Mouse (Mus musculus) neural tube, embryonic 12.5 days (tissue): ENCODE results near the gene Tmem221. TPM values are rescaled to one million over a fixed set of nuclear protein-coding genes. Genes with fewer than 3 reads are reported as not detected.
A peak's percentile ranks its signal among the peaks of the same experiment; 100 is the strongest.

Experiments used
- ATAC-seq: fragments of 200-750 bp; cut with Nextera tagmentation; 2 replicates; pipeline ENCODE4 v1.8.0; 2017; ENCODE audit warnings: low read depth, mild to moderate bottlenecking, moderate TSS enrichment, moderate library complexity; ENCODE audit not compliant: low FRiP score
- H3K27ac ChIP-seq: fragments of 300-500 bp; sonication (generic); 2 replicates; pipeline ENCODE4 v1.5.1; 2016
- H3K27me3 ChIP-seq: fragments of 300-500 bp; sonication (generic); replicated peaks from 2 replicates; pipeline ENCODE4 v1.6.1; 2016; ENCODE audit warnings: mild to moderate bottlenecking
- H3K36me3 ChIP-seq: fragments of 300-500 bp; sonication (generic); 2 replicates; pipeline ENCODE4 v1.6.1; 2016; ENCODE audit warnings: mild to moderate bottlenecking
- H3K4me1 ChIP-seq: fragments of 300-500 bp; sonication (generic); 2 replicates; pipeline ENCODE4 v1.6.1; 2016
- H3K4me2 ChIP-seq: fragments of 300-500 bp; sonication (generic); replicated peaks from 2 replicates; pipeline ENCODE4 v1.6.1; 2016; ENCODE audit warnings: mild to moderate bottlenecking
- H3K4me3 ChIP-seq: fragments of 300-500 bp; sonication (generic); 2 replicates; pipeline ENCODE4 v1.5.1; 2016
- H3K9ac ChIP-seq: fragments of 300-500 bp; sonication (generic); 2 replicates; pipeline ENCODE4 v1.6.1; 2016; ENCODE audit warnings: mild to moderate bottlenecking
- H3K9me3 ChIP-seq: fragments of 300-500 bp; sonication (generic); 2 replicates; pipeline ENCODE4 v1.6.1; 2016; ENCODE audit warnings: mild to moderate bottlenecking
- WGBS: fragments of 180-500 bp; shearing (Covaris S2); methylation state at CpG from one replicate; pipeline ENCODE4 v1.1.7; 2016; 5-methylcytosine and 5-hydroxymethylcytosine counted together
- polyA plus RNA-seq: library from polyadenylated mRNA; unstranded; fragments of >200 nt; fragmentation: Nextera tagmentation; extraction: Ambion mirVana; gene quantifications from 2 replicates; pipeline ENCODE4 v1.2.1, GENCODE M21; 2016

Gene Tmem221
- 0.11 and 0.13 TPM in 2 replicates for polyA plus RNA-seq

- Histone ChIP-seq H3K9ac (0 out of 2 replicates have a peak within 1 kb of the TSS, but pooled peaks have one; percentile 8), H3K4me3 (peak within 1 kb of the TSS; percentile 19), H3K9me3 (no peaks in the 10 kb centered on the region), H3K27ac (no peak within 1 kb of the TSS), H3K36me3 (no peaks in the 10 kb centered on the region), H3K4me2 (peak within 1 kb of the TSS; percentile 52), H3K4me1 (peaks cover 12% of the 10 kb centered on the region), H3K27me3 (peaks cover 83% of the 10 kb centered on the region)
- no peak for ATAC-seq
- 5% methylated on average over 70 of the region's 70 CpGs for WGBS
Measured at GRCm38 (mm10) chr8:71558071-71558957, at the start of gene Tmem221. Gene Tmem221, minus strand, starts transcription at chr8:71558871.

- peaks cover 55% of the 10 kb centered on the region for H3K27me3 ChIP-seq
- WGBS = 53% methylated on average over 7 of the region's 7 CpGs
- no peaks in the 10 kb centered on the region for H3K9me3 ChIP-seq
- no peak overlapping the region for H3K27ac ChIP-seq
- no peak overlapping the region for H3K4me3 ChIP-seq
- peaks cover 16% of the 10 kb centered on the region; the same call in 1 of the 2 replicates for H3K4me1 ChIP-seq
- H3K4me2 ChIP-seq = no peak overlapping the region
- H3K36me3 ChIP-seq = peaks cover 7% of the 10 kb centered on the region; the same call in 1 of the 2 replicates
- no peak for ATAC-seq
- H3K9ac ChIP-seq = no peak overlapping the region
Measured at GRCm38 (mm10) chr8:71604021-71604420, 45.4 kb upstream of the Tmem221 start.

- peak overlapping the region; percentile 32 for H3K4me3 ChIP-seq
- peak overlapping the region; percentile 59 for H3K4me2 ChIP-seq
- WGBS = 2% methylated on average over 32 of the region's 32 CpGs
- peaks cover 9% of the 10 kb centered on the region; the same call in 1 of the 2 replicates for H3K36me3 ChIP-seq
- H3K9me3 ChIP-seq = no peaks in the 10 kb centered on the region
- peaks cover 58% of the 10 kb centered on the region for H3K27me3 ChIP-seq
- peak; percentile 70 for ATAC-seq
- no peak overlapping the region for H3K27ac ChIP-seq
- H3K9ac ChIP-seq = peak overlapping the region; percentile 47; the same call in 1 of the 2 replicates
- H3K4me1 ChIP-seq = peaks cover 16% of the 10 kb centered on the region; the same call in 1 of the 2 replicates
Measured at GRCm38 (mm10) chr8:71602666-71603334, 44.1 kb upstream of the Tmem221 start.

GRCm38 (mm10) chr8:71601939-71602665 is 43.4 kb upstream of the Tmem221 start:
- Histone ChIP-seq H3K4me1 (peaks cover 16% of the 10 kb centered on the region; the same call in 1 of the 2 replicates), H3K27me3 (peaks cover 58% of the 10 kb centered on the region), H3K9ac (peak overlapping the region; percentile 47), H3K4me3 (peak overlapping the region; percentile 32), H3K4me2 (peak overlapping the region; percentile 59), H3K9me3 (no peaks in the 10 kb centered on the region), H3K36me3 (peaks cover 9% of the 10 kb centered on the region; the same call in 1 of the 2 replicates), H3K27ac (no peak overlapping the region)
- 3% methylated on average over 65 of the region's 65 CpGs for WGBS
- no peak; the same call in none of the 2 replicates for ATAC-seq

GRCm38 (mm10) chr8:71598841-71599240 is 40.2 kb upstream of the Tmem221 start:
- no peak overlapping the region for H3K4me3 ChIP-seq
- H3K4me1 ChIP-seq = peaks cover 18% of the 10 kb centered on the region
- H3K9ac ChIP-seq = no peak overlapping the region
- peaks cover 13% of the 10 kb centered on the region; the same call in 1 of the 2 replicates for H3K36me3 ChIP-seq
- H3K27ac ChIP-seq = no peak overlapping the region
- ATAC-seq = no peak
- no peaks in the 10 kb centered on the region for H3K9me3 ChIP-seq
- 97% methylated on average over 5 of the region's 5 CpGs for WGBS
- H3K27me3 ChIP-seq = peaks cover 46% of the 10 kb centered on the region
- H3K4me2 ChIP-seq = no peak overlapping the region

- Histone ChIP-seq H3K4me1 (peaks cover 21% of the 10 kb centered on the region), H3K4me3 (no peak overlapping the region), H3K36me3 (peaks cover 13% of the 10 kb centered on the region; the same call in 1 of the 2 replicates), H3K9me3 (no peaks in the 10 kb centered on the region), H3K27ac (no peak overlapping the region), H3K4me2 (no peak overlapping the region), H3K27me3 (peaks cover 42% of the 10 kb centered on the region), H3K9ac (no peak overlapping the region)
- no peak for ATAC-seq
Measured at GRCm38 (mm10) chr8:71598375-71598774, 39.7 kb upstream of the Tmem221 start.

GRCm38 (mm10) chr8:71597451-71597850 is 38.8 kb upstream of the Tmem221 start, which contains the start of gene Fam129c:
Gene Fam129c, plus strand, starts transcription at chr8:71597648.
- H3K4me2 ChIP-seq = 0 out of 2 replicates have a peak within 1 kb of the TSS, but pooled peaks have one; percentile 26
- peaks cover 21% of the 10 kb centered on the region for H3K4me1 ChIP-seq
- H3K36me3 ChIP-seq = peaks cover 13% of the 10 kb centered on the region; the same call in 1 of the 2 replicates
- H3K27ac ChIP-seq = no peak within 1 kb of the TSS
- H3K27me3 ChIP-seq = peaks cover 32% of the 10 kb centered on the region
- ATAC-seq = no peak
- H3K4me3 ChIP-seq = no peak within 1 kb of the TSS
- H3K9ac ChIP-seq = no peak within 1 kb of the TSS
- no peaks in the 10 kb centered on the region for H3K9me3 ChIP-seq
- 78% methylated on average over 3 of the region's 3 CpGs for WGBS

GRCm38 (mm10) chr8:71596798-71597197 is 38.1 kb upstream of the Tmem221 start:
- Histone ChIP-seq H3K36me3 (peaks cover 13% of the 10 kb centered on the region; the same call in 1 of the 2 replicates), H3K27ac (no peak overlapping the region), H3K4me3 (no peak overlapping the region), H3K4me1 (peaks cover 16% of the 10 kb centered on the region), H3K9ac (no peak overlapping the region), H3K4me2 (no peak overlapping the region), H3K9me3 (no peaks in the 10 kb centered on the region), H3K27me3 (peaks cover 26% of the 10 kb centered on the region)
- 85% methylated on average over 4 of the region's 4 CpGs for WGBS
- ATAC-seq = no peak

- H3K9ac ChIP-seq = no peak overlapping the region
- no peak for ATAC-seq
- WGBS = 59% methylated on average over 6 of the region's 6 CpGs
- peaks cover 18% of the 10 kb centered on the region for H3K4me1 ChIP-seq
- 0 out of 2 replicates have a peak overlapping the region, but pooled peaks have one; percentile 26 for H3K4me2 ChIP-seq
- H3K27ac ChIP-seq = no peak overlapping the region
- H3K4me3 ChIP-seq = no peak overlapping the region
- H3K36me3 ChIP-seq = peaks cover 13% of the 10 kb centered on the region; the same call in 1 of the 2 replicates
- H3K9me3 ChIP-seq = no peaks in the 10 kb centered on the region
- peaks cover 22% of the 10 kb centered on the region for H3K27me3 ChIP-seq
Measured at GRCm38 (mm10) chr8:71596384-71596783, 37.7 kb upstream of the Tmem221 start.

- ATAC-seq = 0 out of 2 replicates have a peak, but pooled peaks have one; percentile 1
- no peak overlapping the region for H3K4me3 ChIP-seq
- H3K27ac ChIP-seq = no peak overlapping the region
- H3K4me2 ChIP-seq = 0 out of 2 replicates have a peak overlapping the region, but pooled peaks have one; percentile 26
- WGBS = 11% methylated on average over 27 of the region's 27 CpGs
- H3K36me3 ChIP-seq = peaks cover 13% of the 10 kb centered on the region; the same call in 1 of the 2 replicates
- H3K4me1 ChIP-seq = peaks cover 23% of the 10 kb centered on the region
- no peak overlapping the region for H3K9ac ChIP-seq
- H3K9me3 ChIP-seq = no peaks in the 10 kb centered on the region
- peaks cover 19% of the 10 kb centered on the region for H3K27me3 ChIP-seq
Measured at GRCm38 (mm10) chr8:71595862-71596261, 37.2 kb upstream of the Tmem221 start.

- WGBS = 90% methylated on average over 4 of the region's 4 CpGs
- H3K4me1 ChIP-seq = peaks cover 29% of the 10 kb centered on the region
- ATAC-seq = no peak
- H3K36me3 ChIP-seq = peaks cover 8% of the 10 kb centered on the region; the same call in 1 of the 2 replicates
- H3K27me3 ChIP-seq = 0 out of 2 replicates have a peak, but pooled peaks cover 4% of the 10 kb centered on the region
- H3K4me2 ChIP-seq = no peak overlapping the region
- H3K27ac ChIP-seq = no peak overlapping the region
- H3K9ac ChIP-seq = no peak overlapping the region
- no peaks in the 10 kb centered on the region for H3K9me3 ChIP-seq
- no peak overlapping the region for H3K4me3 ChIP-seq
Measured at GRCm38 (mm10) chr8:71594324-71594722, 35.7 kb upstream of the Tmem221 start.
